Mouse (Mus musculus): ENCODE data around the gene Kcnk5. TPM values are rescaled to one million over a fixed set of nuclear protein-coding genes. Genes with fewer than 3 reads are reported as not detected.

The Kcnk5 gene
- 10 to 100 TPM in 1 of 2 experiments, 1 to 10 TPM in 1; 3.2 to 26.2 TPM for polyA plus RNA-seq (2017; shearing (Covaris generic))

GRCm38 (mm10) chr14:20181466-20181921 lies at the start of gene Kcnk5:
Gene Kcnk5 (minus strand): TSS chr14:20181809.

DNA sequence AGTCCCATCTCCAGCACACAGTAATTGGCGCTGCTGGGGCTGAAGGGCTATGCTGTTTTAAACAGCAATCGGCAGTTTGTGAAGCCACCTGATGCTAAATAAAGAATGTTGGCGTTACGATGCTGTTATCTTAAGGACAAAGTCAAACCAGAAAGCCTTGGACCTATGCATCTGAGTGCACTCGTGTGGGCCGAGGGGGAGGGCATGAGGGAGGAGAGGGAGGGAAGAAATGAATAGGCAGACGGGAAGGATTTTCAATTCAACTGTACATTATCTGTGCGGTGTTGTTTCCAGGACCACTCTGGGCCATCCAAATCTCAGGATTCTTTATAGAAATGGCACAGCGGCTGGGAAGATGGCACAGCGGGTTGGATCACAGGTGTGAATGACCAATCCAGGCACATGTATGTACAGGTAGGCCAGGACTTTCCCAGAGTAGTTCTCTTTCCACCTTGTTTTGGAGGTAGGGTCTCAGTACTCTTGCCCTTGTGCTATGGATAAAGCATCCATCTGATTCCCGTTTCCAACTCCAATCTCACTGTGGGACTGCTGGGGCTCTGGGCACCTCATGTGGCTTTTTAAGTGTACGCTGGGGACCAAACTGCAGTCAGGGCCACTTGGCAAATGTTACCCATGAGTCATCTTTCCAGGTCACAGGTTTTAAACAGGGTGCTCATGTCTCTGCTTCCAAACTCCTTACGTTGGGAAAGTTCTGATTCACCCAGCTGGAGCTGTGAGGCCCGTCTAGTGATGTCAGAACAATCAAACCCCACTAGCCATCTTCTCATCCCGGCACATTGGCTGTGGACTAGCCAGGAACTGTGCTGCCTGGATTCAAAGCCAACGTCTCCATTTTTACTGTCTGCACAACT lies 42.9 kb downstream of the Kcnk5 start, which contains the start of gene Saysd1:
Saysd1 (minus strand) TSS at position 51 of the 872 bp plus-strand sequence.

Other genes starting within 250 kb of the Kcnk5 start
- 10 to 100 TPM; 61.7 to 67.9 TPM for gene Gng2, start 204.2 kb downstream of the Kcnk5 start, polyA plus RNA-seq (2017; shearing (Covaris generic))
- gene Saysd1, start 43.3 kb downstream of the Kcnk5 start, polyA plus RNA-seq (2017; shearing (Covaris generic)) = 10 to 100 TPM; 23.4 to 37.9 TPM
- gene Kcnk16, start 87.4 kb upstream of the Kcnk5 start, polyA plus RNA-seq (2017; shearing (Covaris generic)) = under 1 TPM in 1 of 2 experiments, not detected in 1; 0.62 TPM
- gene Nudt13, start 112.9 kb upstream of the Kcnk5 start, polyA plus RNA-seq (2017; shearing (Covaris generic)) = 10 to 100 TPM; 17.6 to 18.7 TPM
- 10 to 100 TPM; 49.8 to 63.9 TPM for gene Ecd, start 166.3 kb upstream of the Kcnk5 start, polyA plus RNA-seq (2017; shearing (Covaris generic))
- 10 to 100 TPM; 53.5 to 74.9 TPM for gene Fam149b, start 166.4 kb upstream of the Kcnk5 start, polyA plus RNA-seq (2017; shearing (Covaris generic))
- 100 to 1,000 TPM; 131 to 152 TPM for gene Dnajc9, start 207.1 kb upstream of the Kcnk5 start, polyA plus RNA-seq (2017; shearing (Covaris generic))
- 10 to 100 TPM; 66.9 to 90.9 TPM for gene Mrps16, start 211.8 kb upstream of the Kcnk5 start, polyA plus RNA-seq (2017; shearing (Covaris generic))